Mouse (Mus musculus) CD4-positive, CD25-positive, alpha-beta regulatory T cell (primary cell): ENCODE results near the gene Cisd1. TPM values are rescaled to one million over a fixed set of nuclear protein-coding genes. Genes with fewer than 3 reads are reported as not detected.

Source experiments
- polyA plus RNA-seq: library from polyadenylated mRNA; unstranded; fragments of 100-300 nt; shearing (Covaris generic); gene quantifications from one replicate; pipeline ENCODE4 v1.2.1, GENCODE M21; 2017

The Cisd1 gene
- polyA plus RNA-seq, result 32.5 TPM

GRCm38 (mm10) chr10:71344579-71345143 lies at the start of gene Cisd1:
TSS of gene Cisd1 (minus strand) at chr10:71344954.

DNA sequence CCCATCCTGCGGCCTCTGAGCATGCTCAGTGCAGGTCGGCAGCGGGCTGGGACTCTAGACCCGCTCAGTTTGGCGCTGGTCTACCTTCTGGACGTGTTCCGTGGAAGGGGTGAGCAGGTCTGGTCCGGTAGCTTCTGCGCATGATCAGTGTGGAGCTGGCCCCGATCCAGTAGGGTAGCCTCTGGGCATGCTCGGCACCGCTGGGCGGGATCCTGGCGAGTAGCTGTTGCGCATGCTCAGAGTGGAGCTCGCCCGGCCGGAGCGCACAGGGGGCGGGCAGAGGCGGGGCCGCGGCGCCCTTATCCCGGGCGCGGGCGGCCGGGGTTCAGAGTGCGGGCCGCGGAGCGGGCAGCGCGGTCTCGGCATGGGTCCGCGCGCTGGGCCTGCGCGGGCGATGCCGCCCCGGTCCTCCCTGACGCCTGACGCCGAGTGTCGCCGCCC lies 2.8 kb upstream of the Cisd1 start, which contains the start of gene Ipmk:
TSS of gene Ipmk (plus strand) at position 255 of the 441 bp plus-strand sequence.

DNA sequence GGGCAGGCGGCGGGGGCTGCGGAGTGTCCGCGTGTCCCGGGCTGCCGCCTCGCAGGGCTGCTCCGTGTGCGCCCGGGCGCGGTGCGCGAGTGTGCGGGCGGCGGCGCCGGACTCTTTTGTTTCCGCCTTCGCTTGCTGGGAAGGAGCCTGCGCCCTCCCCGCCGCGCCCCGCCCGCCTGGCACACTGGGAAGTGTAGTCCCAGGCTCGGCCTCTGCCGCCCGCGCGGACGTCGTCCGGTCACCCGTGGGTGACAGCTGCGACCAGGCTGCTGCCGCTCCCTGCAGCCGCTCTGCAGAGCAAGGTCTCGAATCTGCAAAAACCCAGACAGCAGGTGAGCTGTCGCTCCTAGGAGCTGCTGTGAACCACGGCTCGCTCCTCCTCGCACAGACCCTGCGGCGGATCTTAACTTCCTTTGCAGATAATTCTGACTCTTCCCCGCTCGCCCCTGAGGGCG lies 59.6 kb downstream of the Cisd1 start, which contains the start of gene Ube2d1:
TSS of gene Ube2d1 (minus strand) at position 137 of the 455 bp plus-strand sequence.

Other genes starting within 250 kb of the Cisd1 start
- not detected for gene Bicc1, start 185.3 kb downstream of the Cisd1 start, polyA plus RNA-seq
- gene Tfam, start 106.7 kb downstream of the Cisd1 start, polyA plus RNA-seq, result 107 TPM
- gene Ube2d1, start 59.7 kb downstream of the Cisd1 start, polyA plus RNA-seq, result 70.3 TPM
- 16.7 TPM for gene Ipmk, start 2.8 kb upstream of the Cisd1 start, polyA plus RNA-seq